ENCODE assay signal across 9 mouse cellular contexts in genomic region chr2:136714008-136714411, GRCm38 (mm10). TPM values are rescaled to one million over a fixed set of nuclear protein-coding genes. Genes with fewer than 3 reads are reported as not detected.
A peak's percentile ranks its signal among the peaks of the same experiment; 100 is the strongest.
DNase-seq lines count a peak whose midpoint lies in the region; ATAC-seq lines count a peak whose summit lies in the region.
"Had no signal": no experiment of that assay in that cellular context is flagged by ENCODE, and none has a peak within 500 bp of the region (broad histone marks: within the 10 kb centered on the region; RNA-seq: fewer than 3 reads in every experiment).

No protein-coding gene starts in this region.

- H3K9me3 ChIP-seq in intestine, embryonic 14.5 days (ENCODE audit: control insufficient read depth, low read length) = no peaks in the 10 kb centered on the region
- H3K9me3 ChIP-seq: megakaryocyte, embryonic 14.5 days had no signal

- no peak overlapping the region for H3K9ac ChIP-seq in intestine, embryonic 14.5 days (ENCODE audit: low read length)

- peak; percentile 57 for DNase-seq in adrenal gland, adult 8-10 months
- peak; percentile 86 for DNase-seq in embryo, embryonic 10.5 days (ENCODE audit: low spot score)
- DNase-seq in gastrocnemius, postnatal 4 days (ENCODE audit: low spot score in 2 of 2) = peak; percentile 79 to 86
- DNase-seq in intestine, embryonic 14.5 days (ENCODE audit: low spot score) = peak; percentile 95
- peak; percentile 40 to 82 for DNase-seq in left cerebral cortex, postnatal 10 days (ENCODE audit: extremely low spot score in 1 of 2, low spot score in 2 of 2)
- DNase-seq in right cerebral cortex, postnatal 36 days (ENCODE audit: low spot score in 2 of 2) = peak; percentile 32 to 36
- DNase-seq in natural killer cell, adult 2 months (ENCODE audit: low spot score in 2 of 2) = no peak

- intact Hi-C loops in left cerebral cortex, postnatal 10 days (cut with DNase I) = loop anchor here (5.0 to 10.0 kb wide), 3 partner anchors 117 to 229 kb away; partner anchors contain the start of gene AL731706.2

- peak; percentile 90 for ATAC-seq in intestine, embryonic 14.5 days (replicated peaks; ENCODE audit: low FRiP score, low TSS enrichment, low read depth)
- peak; percentile 100 for ATAC-seq in megakaryocyte progenitor cell, adult 5-6 weeks (replicated peaks; ENCODE audit: poor library complexity)

- 1% methylated on average over 22 of the region's 22 CpGs for WGBS in intestine, embryonic 14.5 days

- no peak overlapping the region for H3K27ac ChIP-seq in intestine, embryonic 14.5 days (ENCODE audit: low read depth)

- H3K4me1 ChIP-seq in intestine, embryonic 14.5 days (replicated peaks; ENCODE audit: control insufficient read depth, insufficient read depth, low read length) = 0 out of 2 replicates have a peak, but pooled peaks cover 2% of the 10 kb centered on the region

- peak overlapping the region; percentile 32; the same call in 1 of the 2 replicates for H3K4me3 ChIP-seq in intestine, embryonic 14.5 days (ENCODE audit: low read depth, low read length)
- H3K4me3 ChIP-seq: megakaryocyte, embryonic 14.5 days had no signal

- H3K4me2 ChIP-seq in intestine, embryonic 14.5 days (ENCODE audit: low read length) = peak overlapping the region; percentile 50

- H3K27me3 ChIP-seq in intestine, embryonic 14.5 days (replicated peaks; ENCODE audit: control insufficient read depth, insufficient read depth, low read length) = peaks cover 5% of the 10 kb centered on the region; the same call in 1 of the 2 replicates

- no peaks in the 10 kb centered on the region for H3K36me3 ChIP-seq in intestine, embryonic 14.5 days (ENCODE audit: control insufficient read depth, insufficient read depth, low read length)

RNA-seq across cellular contexts. Expression of gene Snap25, which starts 0.8 kb away (rescaled TPM):
- total RNA-seq in adrenal gland, adult 8-10 months (2022) = 10 to 100 TPM; 43.7 to 80.6 (median 62.5) TPM
- total RNA-seq in gastrocnemius, postnatal 4 days (2021) = under 1 TPM in 1 of 2 experiments, not detected in 1; 0.15 TPM
- 9.5 and 9.6 TPM in 2 replicates for polyA plus RNA-seq in intestine, embryonic 14.5 days (2014; fragmentation: Nextera tagmentation; extraction: Ambion mirVana)
- 1,000 to 10,000 TPM; 1,204 to 1,224 TPM for total RNA-seq in left cerebral cortex, postnatal 10 days (2021)
- total RNA-seq in megakaryocyte progenitor cell, adult 5-6 weeks (2015) = not detected in 2 replicates
- not detected in 2 replicates for total RNA-seq in megakaryocyte progenitor cell, adult 5-6 weeks (2017)

Comparison
In these comparisons a context has a peak if more than half of its experiments do, and no peak if none do; other contexts are left out.
1. DNase-seq: peak in adrenal gland, adult 8-10 months (single experiment), embryo, embryonic 10.5 days (single experiment), gastrocnemius, postnatal 4 days (2 of 2), intestine, embryonic 14.5 days (single experiment), left cerebral cortex, postnatal 10 days (2 of 2) and right cerebral cortex, postnatal 36 days (2 of 2); none in natural killer cell, adult 2 months (0 of 2).
2. RNA of gene Snap25, which starts 0.8 kb away (total RNA-seq): 1,204 to 1,224 TPM in left cerebral cortex, postnatal 10 days and 43.7 to 80.6 TPM in adrenal gland, adult 8-10 months; 0.15 TPM in gastrocnemius, postnatal 4 days and not detected in megakaryocyte progenitor cell, adult 5-6 weeks; every median in the first group is over 10 times any median in the second.